Mouse (Mus musculus) limb, embryonic 12.5 days (tissue): ENCODE data around the gene Lrrc74a. TPM values are rescaled to one million over a fixed set of nuclear protein-coding genes. Genes with fewer than 3 reads are reported as not detected.

ENCODE experiments used
- ATAC-seq: fragments of 200-750 bp; cut with Nextera tagmentation; 2 replicates; pipeline ENCODE4 v1.8.0; 2017; ENCODE audit warnings: low read depth, moderate TSS enrichment; ENCODE audit not compliant: insufficient number of reproducible peaks, insufficient read depth, low FRiP score, low TSS enrichment
- H3K27ac ChIP-seq: fragments of 300-500 bp; sonication (generic); 2 replicates; pipeline ENCODE4 v1.5.1; 2016; ENCODE audit warnings: mild to moderate bottlenecking, moderate library complexity
- H3K27me3 ChIP-seq: fragments of 300-500 bp; sonication (generic); 2 replicates; pipeline ENCODE4 v1.6.1; 2016; ENCODE audit warnings: mild to moderate bottlenecking, moderate library complexity
- H3K36me3 ChIP-seq: fragments of 300-500 bp; sonication (generic); 2 replicates; pipeline ENCODE4 v1.6.1; 2016; ENCODE audit warnings: mild to moderate bottlenecking, moderate library complexity
- H3K4me1 ChIP-seq: fragments of 300-500 bp; sonication (generic); replicated peaks from 2 replicates; pipeline ENCODE4 v1.6.1; 2016
- H3K4me2 ChIP-seq: fragments of 300-500 bp; sonication (generic); 2 replicates; pipeline ENCODE4 v1.6.1; 2016; ENCODE audit warnings: mild to moderate bottlenecking, moderate library complexity
- H3K4me3 ChIP-seq: fragments of 300-500 bp; sonication (generic); replicated peaks from 2 replicates; pipeline ENCODE4 v1.5.1; 2016; ENCODE audit warnings: mild to moderate bottlenecking
- H3K9ac ChIP-seq: fragments of 300-500 bp; sonication (generic); replicated peaks from 2 replicates; pipeline ENCODE4 v1.6.1; 2016; ENCODE audit warnings: mild to moderate bottlenecking, moderate library complexity
- H3K9me3 ChIP-seq: fragments of 300-500 bp; sonication (generic); 2 replicates; pipeline ENCODE4 v1.6.1; 2016; ENCODE audit warnings: mild to moderate bottlenecking, moderate library complexity
- WGBS: fragments of 180-500 bp; shearing (Covaris S2); methylation state at CpG from one replicate; pipeline ENCODE4 v1.1.7; 2016; 5-methylcytosine and 5-hydroxymethylcytosine counted together
- polyA plus RNA-seq: library from polyadenylated mRNA; unstranded; fragments of >200 nt; fragmentation: Nextera tagmentation; extraction: Ambion mirVana; gene quantifications from 2 replicates; pipeline ENCODE4 v1.2.1, GENCODE M21; 2016

Gene Lrrc74a
- polyA plus RNA-seq, 1 experiment from 2014 or later: not detected

DNA sequence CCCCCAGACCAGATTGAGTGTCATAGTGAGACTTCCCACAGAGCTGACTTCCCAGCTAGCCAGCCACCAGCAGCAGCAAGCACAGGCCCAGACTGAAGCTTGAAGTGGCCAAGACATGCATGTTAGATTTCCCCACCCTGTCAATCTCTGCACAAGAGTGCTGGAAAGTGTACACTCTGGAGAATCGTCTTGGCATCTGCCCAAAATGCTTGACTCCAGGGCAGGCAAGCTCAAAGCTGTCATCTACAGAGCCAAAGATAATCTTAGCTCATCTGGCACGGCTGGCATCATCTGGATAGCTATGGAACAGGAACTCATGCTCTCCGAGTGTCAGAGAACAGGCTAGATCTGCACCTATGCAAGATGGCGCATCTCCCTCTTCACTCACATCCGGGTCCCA, 12.7 kb upstream of the Lrrc74a start:
- H3K4me3 ChIP-seq: no peak overlapping the region
- no peaks in the 10 kb centered on the region for H3K9me3 ChIP-seq
- H3K9ac ChIP-seq: no peak overlapping the region
- no peaks in the 10 kb centered on the region for H3K27me3 ChIP-seq
- H3K27ac ChIP-seq: no peak overlapping the region
- H3K4me2 ChIP-seq: no peak overlapping the region
- 92% methylated on average over 5 of the region's 5 CpGs for WGBS
- H3K4me1 ChIP-seq: peaks cover 27% of the 10 kb centered on the region
- ATAC-seq: no peak
- H3K36me3 ChIP-seq: peaks cover 11% of the 10 kb centered on the region; the same call in 1 of the 2 replicates

DNA sequence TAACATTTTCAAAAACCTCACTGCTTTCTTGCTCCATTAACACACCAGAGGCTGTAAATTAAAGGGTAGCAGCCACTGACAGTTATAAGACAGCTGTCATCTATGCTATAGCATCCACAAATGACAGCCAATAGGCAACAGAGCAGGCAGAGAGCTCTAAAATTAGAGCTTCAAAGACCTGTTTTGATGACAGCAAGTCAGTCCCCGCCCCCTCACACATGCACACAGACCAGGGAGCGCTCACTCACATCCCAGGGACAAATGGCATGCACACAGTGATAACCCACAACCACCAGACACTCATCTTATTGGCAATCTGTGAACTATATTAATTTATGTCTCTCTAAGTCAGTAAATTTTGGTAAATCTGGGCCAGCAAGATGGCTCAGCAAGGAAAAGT, 9.9 kb upstream of the Lrrc74a start:
- Histone ChIP-seq H3K27ac (no peak overlapping the region), H3K9me3 (no peaks in the 10 kb centered on the region), H3K9ac (no peak overlapping the region), H3K4me3 (no peak overlapping the region), H3K4me1 (peaks cover 23% of the 10 kb centered on the region), H3K27me3 (no peaks in the 10 kb centered on the region; the same call in 1 of the 2 replicates), H3K36me3 (peaks cover 6% of the 10 kb centered on the region; the same call in 1 of the 2 replicates), H3K4me2 (no peak overlapping the region)
- ATAC-seq: no peak
- 50% methylated on average over 2 of the region's 2 CpGs for WGBS

DNA sequence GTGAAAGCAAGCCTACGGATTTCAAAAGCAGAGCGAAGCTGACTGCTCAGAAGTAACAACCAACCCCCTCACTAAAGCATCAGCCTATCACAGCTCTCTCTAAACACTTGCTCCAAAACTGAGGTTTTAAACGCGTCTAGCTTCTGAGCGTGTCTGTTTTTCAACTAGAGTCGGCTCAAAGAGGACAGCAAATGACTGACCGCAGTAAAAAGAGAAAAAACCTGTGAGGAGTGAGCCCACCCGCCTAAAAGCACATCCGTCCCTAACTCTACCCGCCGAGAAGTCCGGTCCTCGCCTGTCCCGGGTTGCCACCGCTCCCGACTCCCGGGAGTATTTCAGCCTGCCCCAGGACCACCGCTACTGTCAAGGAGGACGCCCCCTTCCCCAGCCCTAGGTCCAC, 8.5 kb upstream of the Lrrc74a start:
- H3K36me3 ChIP-seq: peaks cover 6% of the 10 kb centered on the region; the same call in 1 of the 2 replicates
- H3K4me3 ChIP-seq: peak overlapping the region; percentile 79
- peak overlapping the region; percentile 84 for H3K27ac ChIP-seq
- H3K4me2 ChIP-seq: peak overlapping the region; percentile 87
- peak overlapping the region; percentile 72 for H3K9ac ChIP-seq
- under 1% methylated on average over 19 of the region's 19 CpGs for WGBS
- H3K4me1 ChIP-seq: peaks cover 15% of the 10 kb centered on the region; the same call in 1 of the 2 replicates
- no peaks in the 10 kb centered on the region for H3K9me3 ChIP-seq
- 0 out of 2 replicates have a peak, but pooled peaks have one; percentile 2 for ATAC-seq
- H3K27me3 ChIP-seq: no peaks in the 10 kb centered on the region; the same call in 1 of the 2 replicates

DNA sequence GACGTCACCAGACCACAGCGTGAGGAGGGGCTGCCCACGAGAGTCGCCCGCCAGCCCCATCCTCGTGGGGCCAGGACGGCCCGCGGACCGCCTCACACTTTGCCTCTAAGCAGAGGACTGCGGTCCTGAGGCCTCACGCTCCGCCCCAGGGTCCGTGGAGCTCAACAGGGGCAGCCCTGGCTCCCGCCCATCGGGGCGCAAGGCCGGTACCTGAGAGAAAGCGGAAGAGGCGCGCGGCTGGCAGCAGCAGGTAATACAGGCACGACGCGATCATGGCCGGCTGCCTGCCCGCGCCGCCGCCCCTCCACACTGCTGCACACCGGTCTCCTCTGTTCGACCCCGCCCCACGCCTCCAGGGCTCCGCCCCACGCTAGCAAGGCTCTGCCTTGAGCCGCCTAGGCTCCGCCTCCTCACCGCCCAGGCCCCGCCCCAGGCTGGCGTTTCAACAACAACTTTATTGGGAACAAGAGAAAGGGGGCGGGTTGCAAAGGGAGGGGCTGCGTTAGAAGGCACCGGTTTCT, 8.0 kb upstream of the Lrrc74a start, which contains the start of gene Angel1:
TSS of gene Angel1 (minus strand) at position 341 of the 521 bp plus-strand sequence.
- WGBS: under 1% methylated on average over 44 of the region's 44 CpGs
- H3K36me3 ChIP-seq: peaks cover 6% of the 10 kb centered on the region; the same call in 1 of the 2 replicates
- peak; percentile 99 for ATAC-seq

DNA sequence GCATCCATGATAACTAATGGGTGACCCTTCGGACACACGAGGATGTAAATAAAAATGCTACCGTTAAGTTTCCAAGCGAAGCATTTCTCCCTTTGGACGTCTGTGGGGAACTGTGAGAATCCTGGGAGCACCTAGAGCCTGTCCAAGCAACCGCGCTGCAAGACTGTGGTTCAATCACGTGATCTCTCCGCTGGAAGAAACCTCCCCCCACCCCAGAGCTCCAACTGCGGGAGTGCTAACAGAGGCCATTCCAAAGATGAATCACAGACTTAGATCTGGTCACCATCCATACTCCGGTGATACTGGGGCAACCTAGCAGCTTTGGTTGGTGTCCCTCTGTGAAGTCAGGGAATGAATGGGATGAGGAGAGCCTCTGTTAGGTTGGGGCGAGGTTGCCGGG, 26.9 kb downstream of the Lrrc74a start:
- no peak overlapping the region for H3K4me2 ChIP-seq
- no peaks in the 10 kb centered on the region for H3K27me3 ChIP-seq
- ATAC-seq: no peak
- H3K9ac ChIP-seq: no peak overlapping the region
- H3K36me3 ChIP-seq: no peaks in the 10 kb centered on the region
- whole genome bisulfite sequencing: 72% methylated on average over 13 of the region's 13 CpGs
- 0 out of 2 replicates have a peak, but pooled peaks cover 8% of the 10 kb centered on the region for H3K9me3 ChIP-seq
- H3K4me3 ChIP-seq: no peak overlapping the region
- no peaks in the 10 kb centered on the region for H3K4me1 ChIP-seq
- no peak overlapping the region for H3K27ac ChIP-seq

More for the DNA sequence above, 8.0 kb upstream of the Lrrc74a start, which contains the start of gene Angel1:
- peak within 1 kb of the TSS; percentile 79 for H3K4me3 ChIP-seq
- peaks cover 14% of the 10 kb centered on the region; the same call in 1 of the 2 replicates for H3K4me1 ChIP-seq
- H3K9me3 ChIP-seq: no peaks in the 10 kb centered on the region
- H3K27me3 ChIP-seq: no peaks in the 10 kb centered on the region; the same call in 1 of the 2 replicates
- H3K9ac ChIP-seq: peak within 1 kb of the TSS; percentile 72
- H3K4me2 ChIP-seq: peak within 1 kb of the TSS; percentile 87
- H3K27ac ChIP-seq: peak within 1 kb of the TSS; percentile 84

DNA sequence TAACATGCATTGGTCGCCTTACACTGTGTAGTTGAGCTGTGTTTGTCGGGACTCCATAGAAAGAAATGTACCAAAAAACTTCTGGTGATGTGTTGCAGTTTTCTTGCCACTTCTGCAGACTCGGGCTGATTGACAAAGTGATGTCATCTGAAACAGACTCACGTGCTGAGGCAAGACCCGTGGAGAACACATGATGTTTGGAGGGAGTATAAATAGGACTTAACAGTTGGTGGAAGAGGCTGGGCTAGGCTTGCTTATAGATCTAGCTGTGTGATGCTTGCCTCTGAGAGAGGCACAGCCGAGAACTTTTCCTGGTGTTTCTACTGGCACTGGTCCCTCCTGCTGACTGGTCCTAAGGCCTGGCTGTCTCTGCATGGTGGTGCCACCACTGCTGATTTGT, 29.9 kb downstream of the Lrrc74a start:
- 0 out of 2 replicates have a peak, but pooled peaks cover 8% of the 10 kb centered on the region for H3K9me3 ChIP-seq
- no peaks in the 10 kb centered on the region for H3K36me3 ChIP-seq
- no peak for ATAC-seq
- H3K4me3 ChIP-seq: no peak overlapping the region
- no peak overlapping the region for H3K9ac ChIP-seq
- no peaks in the 10 kb centered on the region for H3K4me1 ChIP-seq
- no peaks in the 10 kb centered on the region for H3K27me3 ChIP-seq
- no peak overlapping the region for H3K4me2 ChIP-seq
- 83% methylated on average over 6 of the region's 6 CpGs for WGBS
- H3K27ac ChIP-seq: no peak overlapping the region

DNA sequence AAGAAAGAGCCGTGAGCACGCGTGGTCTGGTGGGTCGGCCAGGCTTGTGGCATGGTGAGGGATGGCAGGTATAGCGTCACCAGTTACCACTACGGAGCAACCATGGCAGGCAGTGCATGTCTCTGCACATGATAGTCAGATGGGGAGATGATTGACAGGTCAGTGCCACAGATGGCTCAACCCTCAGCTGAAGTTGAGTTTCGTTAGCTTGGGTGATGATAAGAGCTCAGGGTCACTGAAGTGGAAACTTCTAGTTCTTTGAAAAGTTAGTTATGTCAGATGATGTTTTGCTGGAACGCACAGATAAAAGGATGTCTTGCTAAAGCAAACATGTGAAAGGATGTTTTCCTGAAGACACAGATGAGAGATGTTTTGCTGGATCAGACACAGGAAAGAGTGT, 32.3 kb downstream of the Lrrc74a start:
- Histone ChIP-seq H3K27me3 (no peaks in the 10 kb centered on the region), H3K27ac (no peak overlapping the region), H3K4me2 (no peak overlapping the region), H3K36me3 (no peaks in the 10 kb centered on the region), H3K9ac (no peak overlapping the region), H3K9me3 (no peaks in the 10 kb centered on the region), H3K4me3 (no peak overlapping the region), H3K4me1 (peaks cover 7% of the 10 kb centered on the region)
- 88% methylated on average over 8 of the region's 8 CpGs for WGBS
- no peak for ATAC-seq

DNA sequence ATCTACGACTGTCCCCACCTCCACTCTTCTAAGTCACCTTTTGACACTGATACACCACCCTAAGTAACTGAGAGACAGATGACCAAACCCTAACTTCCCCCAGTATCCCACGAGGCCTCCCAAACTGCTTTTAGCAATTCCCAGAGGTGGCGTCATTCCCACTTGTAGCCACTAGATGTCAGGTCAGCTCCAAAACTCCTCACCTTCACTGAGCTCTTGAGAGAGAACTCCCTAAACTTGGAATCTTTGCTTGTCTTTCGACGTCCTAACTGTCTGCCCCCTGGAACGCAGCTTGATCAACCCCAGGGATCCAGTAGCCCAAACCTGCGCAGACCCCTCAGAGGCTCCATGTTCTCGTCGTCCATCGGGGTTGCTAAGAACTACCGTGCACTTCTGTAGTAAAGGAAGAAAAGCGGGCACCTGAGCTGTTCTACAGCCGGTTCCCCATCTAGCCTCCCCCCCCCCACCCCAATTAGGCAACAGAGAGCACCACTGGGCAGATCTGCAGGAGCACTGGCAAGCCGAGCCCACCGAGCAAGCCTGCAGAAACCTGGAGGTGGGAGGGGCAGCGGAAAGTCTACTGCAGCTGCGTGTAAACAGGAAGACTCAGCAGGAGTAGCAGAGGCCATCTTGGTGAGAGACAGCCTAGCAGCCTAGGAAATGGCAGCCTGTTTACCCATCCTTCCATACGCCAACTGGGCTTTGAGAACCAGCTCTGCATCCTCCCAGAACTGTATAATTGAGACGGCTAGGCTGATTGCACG, 33.9 kb downstream of the Lrrc74a start:
- ATAC-seq: no peak; the same call in 1 of the 2 replicates
- Histone ChIP-seq H3K9ac (no peak overlapping the region; the same call in 1 of the 2 replicates), H3K4me2 (peak overlapping the region; percentile 11; the same call in 1 of the 2 replicates), H3K4me1 (peaks cover 7% of the 10 kb centered on the region), H3K9me3 (no peaks in the 10 kb centered on the region), H3K27me3 (no peaks in the 10 kb centered on the region), H3K27ac (no peak overlapping the region), H3K4me3 (no peak overlapping the region), H3K36me3 (no peaks in the 10 kb centered on the region)
- 35% methylated on average over 20 of the region's 20 CpGs for WGBS

DNA sequence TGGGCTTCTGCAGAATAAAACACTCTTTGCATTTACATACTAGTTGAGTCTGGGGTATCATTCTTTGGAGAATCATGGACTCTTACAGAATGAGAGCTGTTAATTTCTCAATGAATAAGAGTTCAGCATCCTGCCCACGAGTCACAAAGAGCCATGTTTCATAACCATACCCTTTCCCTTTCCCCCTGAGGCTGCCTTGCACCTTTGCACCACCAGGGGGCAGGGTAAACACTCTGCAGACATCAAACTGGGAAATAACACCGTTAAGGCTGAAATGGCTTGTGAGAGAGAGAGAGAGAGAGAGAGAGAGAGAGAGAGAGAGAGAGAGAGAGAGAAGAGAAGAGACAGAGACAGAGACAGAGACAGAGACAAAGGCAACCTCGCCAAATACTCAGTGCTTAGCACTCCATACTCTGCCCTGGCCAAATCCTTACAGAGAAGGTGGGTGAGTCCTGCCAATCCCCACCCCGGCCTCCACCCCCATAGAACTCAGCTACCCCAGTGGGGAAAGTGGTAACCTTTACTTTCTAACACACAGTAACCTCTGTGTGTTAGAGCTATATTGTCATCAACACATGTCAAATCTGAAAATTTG, 34.9 kb downstream of the Lrrc74a start:
- no peak overlapping the region for H3K9ac ChIP-seq
- 36% methylated on average over 4 of the region's 4 CpGs for WGBS
- no peak for ATAC-seq
- H3K4me3 ChIP-seq: no peak overlapping the region
- H3K27ac ChIP-seq: no peak overlapping the region
- no peaks in the 10 kb centered on the region for H3K27me3 ChIP-seq
- H3K9me3 ChIP-seq: no peaks in the 10 kb centered on the region
- peaks cover 7% of the 10 kb centered on the region for H3K4me1 ChIP-seq
- no peak overlapping the region for H3K4me2 ChIP-seq
- no peaks in the 10 kb centered on the region for H3K36me3 ChIP-seq

DNA sequence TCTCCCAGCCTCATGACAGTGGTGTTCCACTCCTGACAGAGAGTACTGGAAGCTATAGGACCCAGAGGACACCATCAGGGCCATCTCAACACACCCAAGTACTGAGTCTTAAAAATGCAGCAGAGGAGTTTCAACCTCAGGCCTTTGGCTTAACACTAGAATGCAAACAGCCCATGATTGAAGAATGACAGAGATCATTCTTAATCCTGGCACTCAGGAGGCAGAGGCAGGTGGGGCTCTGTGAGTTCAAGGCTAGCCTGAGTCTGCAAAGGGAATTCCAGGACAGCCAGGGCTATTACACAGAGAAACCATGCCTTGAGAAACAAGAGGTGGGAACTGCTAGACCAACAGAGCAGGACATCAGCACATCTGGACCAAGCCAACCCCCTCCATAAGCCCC, 35.6 kb downstream of the Lrrc74a start:
- H3K36me3 ChIP-seq: no peaks in the 10 kb centered on the region
- no peak overlapping the region for H3K9ac ChIP-seq
- ATAC-seq: no peak
- no peak overlapping the region for H3K4me3 ChIP-seq
- H3K4me2 ChIP-seq: no peak overlapping the region
- no peaks in the 10 kb centered on the region for H3K27me3 ChIP-seq
- no peak overlapping the region for H3K27ac ChIP-seq
- peaks cover 7% of the 10 kb centered on the region for H3K4me1 ChIP-seq
- H3K9me3 ChIP-seq: no peaks in the 10 kb centered on the region

DNA sequence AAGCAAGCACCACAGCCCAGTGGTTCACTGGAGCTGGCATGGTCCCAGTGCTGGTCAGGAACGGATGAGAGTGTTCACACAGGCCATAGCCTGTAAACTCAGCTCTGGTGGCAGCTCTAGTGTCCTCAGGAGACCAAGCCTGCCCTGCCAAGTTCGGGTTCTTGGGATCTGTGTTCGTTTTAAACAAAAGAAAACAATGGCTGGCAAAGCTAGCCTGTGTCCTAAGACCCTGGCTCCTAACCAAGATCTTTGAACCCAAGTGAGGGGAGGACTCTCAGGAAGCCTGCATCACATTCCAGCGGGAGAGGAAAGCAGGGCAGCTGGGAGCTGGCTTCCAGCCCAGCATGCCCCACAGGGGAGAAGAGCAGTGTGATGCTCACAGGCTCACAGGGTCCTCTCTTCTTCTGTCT, 36.1 kb downstream of the Lrrc74a start:
- peaks cover 7% of the 10 kb centered on the region for H3K4me1 ChIP-seq
- no peak overlapping the region for H3K4me3 ChIP-seq
- H3K27me3 ChIP-seq: no peaks in the 10 kb centered on the region
- ATAC-seq: no peak
- H3K4me2 ChIP-seq: no peak overlapping the region
- H3K9me3 ChIP-seq: no peaks in the 10 kb centered on the region
- no peak overlapping the region for H3K27ac ChIP-seq
- no peaks in the 10 kb centered on the region for H3K36me3 ChIP-seq
- H3K9ac ChIP-seq: no peak overlapping the region
- 37% methylated on average over 4 of the region's 4 CpGs for WGBS
